Mouse (Mus musculus): ENCODE results near the gene Ifit1bl2. TPM values are rescaled to one million over a fixed set of nuclear protein-coding genes. Genes with fewer than 3 reads are reported as not detected.

The Ifit1bl2 gene
- total RNA-seq, 2 experiments from 2014 or later: 1.1 to 2.1 TPM

Other genes starting within 250 kb of the Ifit1bl2 start
- gene Ch25h, start 165.6 kb downstream of the Ifit1bl2 start, total RNA-seq (2021): under 1 TPM in 1 of 2 experiments, not detected in 1; 0.25 TPM
- gene Lipa, start 113.3 kb downstream of the Ifit1bl2 start, total RNA-seq (2021): 10 to 100 TPM; 22.2 to 28.9 TPM
- 1 to 10 TPM; 3.1 to 3.7 TPM for gene Ifit2, start 90.0 kb downstream of the Ifit1bl2 start, total RNA-seq (2021)
- 1 to 10 TPM; 2.8 to 3.4 TPM for gene Ifit3, start 57.2 kb downstream of the Ifit1bl2 start, total RNA-seq (2021)
- 1 to 10 TPM; 1.3 to 2.5 TPM for gene Ifit1bl1, start 38.8 kb downstream of the Ifit1bl2 start, total RNA-seq (2021)
- 1 to 10 TPM in 1 of 2 experiments, under 1 TPM in 1; 0.90 to 1.5 TPM for gene Ifit3b, start 32.8 kb downstream of the Ifit1bl2 start, total RNA-seq (2021)
- 1 to 10 TPM; 1.8 to 2.0 TPM for gene Ifit1, start 128 bp upstream of the Ifit1bl2 start, total RNA-seq (2021)
- 1 to 10 TPM; 1.0 to 1.7 TPM for gene Slc16a12, start 106.5 kb upstream of the Ifit1bl2 start, total RNA-seq (2021)
- gene Pank1, start 238.7 kb upstream of the Ifit1bl2 start, total RNA-seq (2021): 10 to 100 TPM; 41.2 to 47.1 TPM

Data from heart, adult 18-20 months (tissue).